Mouse (Mus musculus): ENCODE measurements around the gene Fars2.

Gene Fars2

GRCm38 (mm10) chr13:36553247-36553642 lies 436.0 kb downstream of the Fars2 start:
- TF ChIP-seq GATA4 (IDR thresholded peaks at IDR 0.05; ENCODE audit: insufficient replicate concordance, low read length), result no peak

- no peak for TF ChIP-seq GATA4 (IDR thresholded peaks at IDR 0.05; ENCODE audit: insufficient replicate concordance, low read length)
Observed at GRCm38 (mm10) chr13:36554743-36555142, 437.5 kb downstream of the Fars2 start.

- no peak for TF ChIP-seq GATA4 (IDR thresholded peaks at IDR 0.05; ENCODE audit: insufficient replicate concordance, low read length)
Observed at GRCm38 (mm10) chr13:36562447-36563441, 445.5 kb downstream of the Fars2 start.

GRCm38 (mm10) chr13:36564764-36565315 lies 447.6 kb downstream of the Fars2 start:
- TF ChIP-seq GATA4 (IDR thresholded peaks at IDR 0.05; ENCODE audit: insufficient replicate concordance, low read length), result no peak

GRCm38 (mm10) chr13:36576781-36577180 lies 459.6 kb downstream of the Fars2 start:
- no peak for TF ChIP-seq GATA4 (IDR thresholded peaks at IDR 0.05; ENCODE audit: insufficient replicate concordance, low read length)

GRCm38 (mm10) chr13:36577916-36578568 lies 460.8 kb downstream of the Fars2 start:
- no peak for TF ChIP-seq GATA4 (IDR thresholded peaks at IDR 0.05; ENCODE audit: insufficient replicate concordance, low read length)

- TF ChIP-seq GATA4 (IDR thresholded peaks at IDR 0.05; ENCODE audit: insufficient replicate concordance, low read length), result no peak
Observed at GRCm38 (mm10) chr13:36578569-36579333, 461.5 kb downstream of the Fars2 start.

- TF ChIP-seq GATA4 (IDR thresholded peaks at IDR 0.05; ENCODE audit: insufficient replicate concordance, low read length), result no peak
Observed at GRCm38 (mm10) chr13:36582406-36583070, 465.3 kb downstream of the Fars2 start.

- TF ChIP-seq GATA4 (IDR thresholded peaks at IDR 0.05; ENCODE audit: insufficient replicate concordance, low read length), result no peak
Observed at GRCm38 (mm10) chr13:36583481-36584151, 466.4 kb downstream of the Fars2 start.

GRCm38 (mm10) chr13:36584197-36584596 lies 467.0 kb downstream of the Fars2 start:
- no peak for TF ChIP-seq GATA4 (IDR thresholded peaks at IDR 0.05; ENCODE audit: insufficient replicate concordance, low read length)

- TF ChIP-seq GATA4 (IDR thresholded peaks at IDR 0.05; ENCODE audit: insufficient replicate concordance, low read length), result no peak
Observed at GRCm38 (mm10) chr13:36589092-36589491, 471.9 kb downstream of the Fars2 start.

GRCm38 (mm10) chr13:36592291-36592690 lies 475.1 kb downstream of the Fars2 start:
- TF ChIP-seq GATA4 (IDR thresholded peaks at IDR 0.05; ENCODE audit: insufficient replicate concordance, low read length), result no peak

GRCm38 (mm10) chr13:36606717-36607116 lies 489.5 kb downstream of the Fars2 start:
- TF ChIP-seq GATA4 (IDR thresholded peaks at IDR 0.05; ENCODE audit: insufficient replicate concordance, low read length), result no peak

- TF ChIP-seq GATA4 (IDR thresholded peaks at IDR 0.05; ENCODE audit: insufficient replicate concordance, low read length), result no peak
Observed at GRCm38 (mm10) chr13:36607871-36608270, 490.7 kb downstream of the Fars2 start.

Data from liver, adult (tissue).